In the genomic region with DNA sequence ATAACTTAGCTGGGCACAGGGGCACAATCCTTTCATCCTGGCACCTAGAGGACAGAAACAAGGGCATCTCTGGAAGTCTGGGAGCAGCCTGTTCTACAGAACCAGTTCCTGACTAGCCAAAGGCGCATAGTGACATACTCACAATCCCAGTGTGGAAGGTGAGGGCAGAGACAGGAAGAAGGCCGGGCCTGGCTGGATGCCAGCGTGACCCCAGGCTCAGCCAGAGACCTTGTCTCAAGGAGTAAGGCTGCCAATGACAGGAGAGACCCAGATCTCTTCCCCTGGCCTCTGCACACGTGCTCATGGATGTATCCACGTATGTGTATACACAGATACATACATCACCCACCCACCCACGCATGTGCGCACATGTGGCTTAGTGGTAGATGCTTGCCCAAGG, we compare ENCODE assay signal across 19 mouse cellular contexts. TPM values are rescaled to one million over a fixed set of nuclear protein-coding genes. Genes with fewer than 3 reads are reported as not detected.
"Had no signal": no experiment of that assay in that cellular context is flagged by ENCODE, and none has a peak within 500 bp of the region (broad histone marks: within the 10 kb centered on the region; RNA-seq: fewer than 3 reads in every experiment).

No protein-coding gene starts in this region.

- H3K9ac ChIP-seq: intestine, embryonic 15.5 days; liver, embryonic 15.5 days; lung, embryonic 15.5 days had no signal

- H3K9me3 ChIP-seq: intestine, embryonic 15.5 days; liver, embryonic 15.5 days; lung, embryonic 15.5 days; megakaryocyte, embryonic 14.5 days had no signal

- H3K4me2 ChIP-seq: intestine, embryonic 15.5 days; liver, embryonic 15.5 days; lung, embryonic 15.5 days; midbrain, embryonic 11.5 days had no signal

- DNase-seq: kidney, adult 11 months; layer of hippocampus, postnatal 36 days; lung, adult 18-20 months; lung, postnatal 10 days; lung, postnatal 36 days; midbrain, embryonic 14.5 days; right cerebral cortex, adult 18-20 months; right cerebral cortex, postnatal 14 days; right cerebral cortex, postnatal 4 days; thymus, adult 2 months; thymus, postnatal 14 days; thymus, postnatal 4 days had no signal

- ATAC-seq: intestine, embryonic 15.5 days had no signal

- H3K27ac ChIP-seq: intestine, embryonic 15.5 days; left cerebral cortex, adult 2 months; liver, embryonic 15.5 days; lung, embryonic 15.5 days; stomach, postnatal 0 days had no signal

- H3K4me3 ChIP-seq: intestine, embryonic 15.5 days; left cerebral cortex, adult 2 months; liver, embryonic 15.5 days; lung, embryonic 15.5 days; megakaryocyte, embryonic 14.5 days had no signal

- H3K4me1 ChIP-seq: lung, embryonic 15.5 days had no signal

- H3K27me3 ChIP-seq: intestine, embryonic 15.5 days; liver, embryonic 15.5 days; lung, embryonic 15.5 days; megakaryocyte, embryonic 14.5 days had no signal

RNA-seq across cellular contexts. Expression of a gene that starts 26.9 kb away (rescaled TPM):
- polyA plus RNA-seq: liver, embryonic 15.5 days; stomach, postnatal 0 days had no signal
